Mouse (Mus musculus): ENCODE measurements around the gene Fnip2.

DNA sequence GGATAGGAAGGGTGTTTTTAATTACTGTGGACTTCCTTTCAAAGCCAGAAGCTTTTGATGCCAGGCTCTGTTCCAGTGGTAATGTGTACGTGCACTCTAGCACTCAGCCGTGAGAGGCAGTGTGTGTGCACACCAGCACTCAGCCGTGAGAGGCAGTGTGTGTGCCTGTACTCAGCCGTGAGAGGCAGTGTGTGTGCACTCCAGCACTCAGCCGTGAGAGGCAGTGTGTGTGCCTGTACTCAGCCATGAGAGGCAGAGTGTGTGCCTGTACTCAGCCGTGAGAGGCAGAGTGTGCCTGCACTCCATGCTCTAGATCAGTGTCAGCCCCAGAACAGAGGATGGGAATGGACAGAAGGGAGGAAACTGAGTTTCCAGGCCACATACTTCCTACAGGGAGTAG, 70.9 kb downstream of the Fnip2 start:
- no peak for TF ChIP-seq POLR2AphosphoS5 (IDR thresholded peaks at IDR 0.05; ENCODE audit: insufficient replicate concordance, low read depth, low read length)
- TF ChIP-seq CTCF (IDR thresholded peaks at IDR 0.05; ENCODE audit: low read depth, low read length): no peak
- no peak for TF ChIP-seq TAL1 (conservative IDR thresholded peaks at IDR 0.05; ENCODE audit: low read depth, low read length)
- no peak for TF ChIP-seq GATA1 (IDR thresholded peaks at IDR 0.05; ENCODE audit: borderline replicate concordance, low read length)
- TF ChIP-seq GATA2 (IDR thresholded peaks at IDR 0.05; ENCODE audit: borderline replicate concordance, low read depth, low read length): no peak

Measured in G1E (cell line).